Mouse (Mus musculus): ENCODE data around the gene Osbpl8. TPM values are rescaled to one million over a fixed set of nuclear protein-coding genes. Genes with fewer than 3 reads are reported as not detected.

Gene Osbpl8
- polyA plus RNA-seq, 1 experiment from 2014 or later = 2.8 TPM

GRCm38 (mm10) chr10:111166057-111166841 is 1.7 kb downstream of the Osbpl8 start:
- H3K9me3 ChIP-seq (ENCODE audit: control insufficient read depth) = no peaks in the 10 kb centered on the region
- TF ChIP-seq CTCF (IDR thresholded peaks at IDR 0.05; ENCODE audit: low read depth) = no peak
- H3K9ac ChIP-seq (ENCODE audit: low read depth, low read length) = no peak overlapping the region
- H3K36me3 ChIP-seq (ENCODE audit: control insufficient read depth, insufficient read depth) = no peaks in the 10 kb centered on the region
- ATAC-seq = no peak
- H3K4me1 ChIP-seq (replicated peaks; ENCODE audit: control insufficient read depth, insufficient read depth, low read length) = no peaks in the 10 kb centered on the region
- 79% methylated on average over 4 of the region's 4 CpGs for WGBS
- no peaks in the 10 kb centered on the region for H3K27me3 ChIP-seq (replicated peaks; ENCODE audit: control insufficient read depth, insufficient read depth, low read length)
- H3K4me2 ChIP-seq (replicated peaks; ENCODE audit: low read depth) = peak overlapping the region; percentile 91
- H3K4me3 ChIP-seq (ENCODE audit: low read depth, low read length) = peak overlapping the region; percentile 84
- no peak overlapping the region for H3K27ac ChIP-seq (ENCODE audit: low read depth, low read length)

- no peaks in the 10 kb centered on the region for H3K9me3 ChIP-seq (ENCODE audit: control insufficient read depth)
- H3K9ac ChIP-seq (ENCODE audit: low read depth, low read length) = no peak overlapping the region
- H3K4me3 ChIP-seq (ENCODE audit: low read depth, low read length) = no peak overlapping the region
- WGBS = 86% methylated on average over 4 of the region's 4 CpGs
- H3K27ac ChIP-seq (ENCODE audit: low read depth, low read length) = no peak overlapping the region
- no peak overlapping the region for H3K4me2 ChIP-seq (replicated peaks; ENCODE audit: low read depth)
- no peaks in the 10 kb centered on the region for H3K4me1 ChIP-seq (replicated peaks; ENCODE audit: control insufficient read depth, insufficient read depth, low read length)
- no peak for ATAC-seq
- H3K36me3 ChIP-seq (ENCODE audit: control insufficient read depth, insufficient read depth) = no peaks in the 10 kb centered on the region
- no peaks in the 10 kb centered on the region for H3K27me3 ChIP-seq (replicated peaks; ENCODE audit: control insufficient read depth, insufficient read depth, low read length)
- no peak for TF ChIP-seq CTCF (IDR thresholded peaks at IDR 0.05; ENCODE audit: low read depth)
Observed at GRCm38 (mm10) chr10:111167444-111167843, 2.9 kb downstream of the Osbpl8 start.

- 78% methylated on average over 3 of the region's 3 CpGs for WGBS
- TF ChIP-seq CTCF (IDR thresholded peaks at IDR 0.05; ENCODE audit: low read depth) = no peak
- Histone ChIP-seq H3K9ac (ENCODE audit: low read depth, low read length) (no peak overlapping the region), H3K4me3 (ENCODE audit: low read depth, low read length) (no peak overlapping the region), H3K36me3 (ENCODE audit: control insufficient read depth, insufficient read depth) (no peaks in the 10 kb centered on the region), H3K4me1 (replicated peaks; ENCODE audit: control insufficient read depth, insufficient read depth, low read length) (no peaks in the 10 kb centered on the region), H3K4me2 (replicated peaks; ENCODE audit: low read depth) (no peak overlapping the region), H3K9me3 (ENCODE audit: control insufficient read depth) (no peaks in the 10 kb centered on the region), H3K27ac (ENCODE audit: low read depth, low read length) (no peak overlapping the region), H3K27me3 (replicated peaks; ENCODE audit: control insufficient read depth, insufficient read depth, low read length) (no peaks in the 10 kb centered on the region)
- ATAC-seq = no peak
Observed at GRCm38 (mm10) chr10:111168305-111168704, 3.8 kb downstream of the Osbpl8 start.

GRCm38 (mm10) chr10:111171246-111171934 is 6.8 kb downstream of the Osbpl8 start:
- H3K27me3 ChIP-seq (replicated peaks; ENCODE audit: control insufficient read depth, insufficient read depth, low read length) = no peaks in the 10 kb centered on the region
- TF ChIP-seq CTCF (IDR thresholded peaks at IDR 0.05; ENCODE audit: low read depth) = no peak
- no peak overlapping the region for H3K27ac ChIP-seq (ENCODE audit: low read depth, low read length)
- H3K4me3 ChIP-seq (ENCODE audit: low read depth, low read length) = no peak overlapping the region
- H3K4me2 ChIP-seq (replicated peaks; ENCODE audit: low read depth) = no peak overlapping the region
- H3K4me1 ChIP-seq (replicated peaks; ENCODE audit: control insufficient read depth, insufficient read depth, low read length) = no peaks in the 10 kb centered on the region
- H3K36me3 ChIP-seq (ENCODE audit: control insufficient read depth, insufficient read depth) = no peaks in the 10 kb centered on the region
- no peak overlapping the region for H3K9ac ChIP-seq (ENCODE audit: low read depth, low read length)
- H3K9me3 ChIP-seq (ENCODE audit: control insufficient read depth) = no peaks in the 10 kb centered on the region
- 87% methylated on average over 15 of the region's 15 CpGs for WGBS
- ATAC-seq = no peak

- no peak for TF ChIP-seq CTCF (IDR thresholded peaks at IDR 0.05; ENCODE audit: low read depth)
- 82% methylated on average over 7 of the region's 7 CpGs for WGBS
- Histone ChIP-seq H3K4me2 (replicated peaks; ENCODE audit: low read depth) (no peak overlapping the region), H3K4me1 (replicated peaks; ENCODE audit: control insufficient read depth, insufficient read depth, low read length) (no peaks in the 10 kb centered on the region), H3K9me3 (ENCODE audit: control insufficient read depth) (no peaks in the 10 kb centered on the region), H3K27ac (ENCODE audit: low read depth, low read length) (no peak overlapping the region), H3K4me3 (ENCODE audit: low read depth, low read length) (no peak overlapping the region), H3K9ac (ENCODE audit: low read depth, low read length) (no peak overlapping the region), H3K27me3 (replicated peaks; ENCODE audit: control insufficient read depth, insufficient read depth, low read length) (no peaks in the 10 kb centered on the region), H3K36me3 (ENCODE audit: control insufficient read depth, insufficient read depth) (no peaks in the 10 kb centered on the region)
- no peak for ATAC-seq
Observed at GRCm38 (mm10) chr10:111173589-111174247, 9.2 kb downstream of the Osbpl8 start.

GRCm38 (mm10) chr10:111177336-111177735 is 12.8 kb downstream of the Osbpl8 start:
- H3K27ac ChIP-seq (ENCODE audit: low read depth, low read length) = no peak overlapping the region
- H3K9ac ChIP-seq (ENCODE audit: low read depth, low read length) = no peak overlapping the region
- no peaks in the 10 kb centered on the region for H3K36me3 ChIP-seq (ENCODE audit: control insufficient read depth, insufficient read depth)
- H3K4me2 ChIP-seq (replicated peaks; ENCODE audit: low read depth) = no peak overlapping the region
- WGBS = 78% methylated on average over 8 of the region's 8 CpGs
- ATAC-seq = no peak
- H3K4me3 ChIP-seq (ENCODE audit: low read depth, low read length) = no peak overlapping the region
- H3K9me3 ChIP-seq (ENCODE audit: control insufficient read depth) = no peaks in the 10 kb centered on the region
- no peaks in the 10 kb centered on the region for H3K27me3 ChIP-seq (replicated peaks; ENCODE audit: control insufficient read depth, insufficient read depth, low read length)
- no peaks in the 10 kb centered on the region for H3K4me1 ChIP-seq (replicated peaks; ENCODE audit: control insufficient read depth, insufficient read depth, low read length)
- TF ChIP-seq CTCF (IDR thresholded peaks at IDR 0.05; ENCODE audit: low read depth) = no peak
